In genomic region chr15:30306437-30306836, GRCm38 (mm10) we compare ENCODE assay signal across 20 mouse cellular contexts.
DNase-seq lines count a peak whose midpoint lies in the region; ATAC-seq lines count a peak whose summit lies in the region.
"Had no signal": no experiment of that assay in that cellular context is flagged by ENCODE, and none has a peak within 500 bp of the region (broad histone marks: within the 10 kb centered on the region; RNA-seq: fewer than 3 reads in every experiment).

No protein-coding gene starts in this region.

- no peaks in the 10 kb centered on the region for H3K4me1 ChIP-seq in embryonic facial prominence, embryonic 15.5 days
- no peaks in the 10 kb centered on the region for H3K4me1 ChIP-seq in embryonic facial prominence, embryonic 10.5 days
- no peaks in the 10 kb centered on the region for H3K4me1 ChIP-seq in hindbrain, embryonic 14.5 days (replicated peaks; ENCODE audit: control insufficient read depth, insufficient read depth, low read length)
- H3K4me1 ChIP-seq in hindbrain, embryonic 13.5 days (replicated peaks) = no peaks in the 10 kb centered on the region
- H3K4me1 ChIP-seq in midbrain, embryonic 16.5 days (ENCODE audit: control insufficient read depth, insufficient read depth, low read length) = no peaks in the 10 kb centered on the region
- no peaks in the 10 kb centered on the region for H3K4me1 ChIP-seq in midbrain, embryonic 10.5 days
- H3K4me1 ChIP-seq: liver, embryonic 12.5 days; lung, embryonic 15.5 days had no signal

- no peak overlapping the region for H3K27ac ChIP-seq in embryonic facial prominence, embryonic 15.5 days (replicated peaks)
- no peak overlapping the region for H3K27ac ChIP-seq in embryonic facial prominence, embryonic 10.5 days (replicated peaks)
- H3K27ac ChIP-seq in hindbrain, embryonic 14.5 days = no peak overlapping the region
- no peak overlapping the region for H3K27ac ChIP-seq in hindbrain, embryonic 13.5 days
- H3K27ac ChIP-seq in midbrain, embryonic 16.5 days (ENCODE audit: low read length) = no peak overlapping the region
- H3K27ac ChIP-seq in midbrain, embryonic 10.5 days (replicated peaks) = no peak overlapping the region
- H3K27ac ChIP-seq: liver, embryonic 12.5 days; lung, embryonic 15.5 days had no signal

- no peak overlapping the region for H3K4me3 ChIP-seq in embryonic facial prominence, embryonic 15.5 days (replicated peaks)
- no peak overlapping the region for H3K4me3 ChIP-seq in embryonic facial prominence, embryonic 10.5 days
- H3K4me3 ChIP-seq in hindbrain, embryonic 14.5 days (replicated peaks; ENCODE audit: low read length) = no peak overlapping the region
- H3K4me3 ChIP-seq in hindbrain, embryonic 13.5 days = no peak overlapping the region
- no peak overlapping the region for H3K4me3 ChIP-seq in midbrain, embryonic 16.5 days (ENCODE audit: low read depth, low read length)
- no peak overlapping the region for H3K4me3 ChIP-seq in midbrain, embryonic 10.5 days
- H3K4me3 ChIP-seq: erythroblast, embryonic 14.5 days; liver, embryonic 12.5 days; lung, embryonic 15.5 days had no signal

- no peak for DNase-seq in embryonic facial prominence, embryonic 10.5 days (ENCODE audit: low spot score)
- no peak for DNase-seq in hindbrain, embryonic 14.5 days (ENCODE audit: low spot score)
- DNase-seq in midbrain, embryonic 10.5 days (ENCODE audit: low spot score) = no peak
- peak; percentile 17 to 30 for DNase-seq in left cerebral cortex, postnatal 36 days (ENCODE audit: low spot score in 2 of 2)
- DNase-seq in ovary, postnatal 14 days (ENCODE audit: low spot score) = no peak
- DNase-seq: adrenal gland, adult 2 months; cerebellum, adult 11 months; cerebellum, postnatal 36 days; gastrocnemius, postnatal 10 days; kidney, adult 18-20 months; kidney, postnatal 10 days; midbrain, embryonic 14.5 days; thymus, adult 18-20 months had no signal

- H3K9ac ChIP-seq in embryonic facial prominence, embryonic 15.5 days = no peak overlapping the region
- no peak overlapping the region for H3K9ac ChIP-seq in hindbrain, embryonic 14.5 days
- no peak overlapping the region for H3K9ac ChIP-seq in hindbrain, embryonic 13.5 days
- no peak overlapping the region for H3K9ac ChIP-seq in midbrain, embryonic 16.5 days (ENCODE audit: low read depth, low read length)
- H3K9ac ChIP-seq: liver, embryonic 12.5 days; lung, embryonic 15.5 days had no signal

- intact Hi-C loops in left cerebral cortex, postnatal 36 days (cut with DNase I) = no loop called here

- H3K27me3 ChIP-seq in embryonic facial prominence, embryonic 15.5 days = no peaks in the 10 kb centered on the region
- H3K27me3 ChIP-seq in embryonic facial prominence, embryonic 10.5 days (replicated peaks; ENCODE audit: low read depth, poor library complexity, severe bottlenecking) = no peaks in the 10 kb centered on the region
- no peaks in the 10 kb centered on the region for H3K27me3 ChIP-seq in hindbrain, embryonic 14.5 days (ENCODE audit: control insufficient read depth, insufficient read depth, low read length)
- no peaks in the 10 kb centered on the region for H3K27me3 ChIP-seq in hindbrain, embryonic 13.5 days
- H3K27me3 ChIP-seq in midbrain, embryonic 16.5 days (ENCODE audit: control insufficient read depth, insufficient read depth, low read depth, low read length) = no peaks in the 10 kb centered on the region
- H3K27me3 ChIP-seq in midbrain, embryonic 10.5 days (ENCODE audit: low read depth, poor library complexity, severe bottlenecking) = no peaks in the 10 kb centered on the region
- H3K27me3 ChIP-seq: CH12.LX; liver, embryonic 12.5 days; lung, embryonic 15.5 days had no signal

- WGBS in embryonic facial prominence, embryonic 15.5 days = 91% methylated on average over 7 of the region's 7 CpGs
- WGBS in embryonic facial prominence, embryonic 10.5 days = 92% methylated on average over 7 of the region's 7 CpGs
- 87% methylated on average over 7 of the region's 7 CpGs for WGBS in hindbrain, embryonic 14.5 days
- WGBS in hindbrain, embryonic 13.5 days = 90% methylated on average over 7 of the region's 7 CpGs
- WGBS in midbrain, embryonic 16.5 days = 86% methylated on average over 7 of the region's 7 CpGs
- WGBS in midbrain, embryonic 10.5 days = 93% methylated on average over 7 of the region's 7 CpGs

- H3K9me3 ChIP-seq in embryonic facial prominence, embryonic 15.5 days (replicated peaks) = no peaks in the 10 kb centered on the region
- 0 out of 2 replicates have a peak, but pooled peaks cover 2% of the 10 kb centered on the region for H3K9me3 ChIP-seq in embryonic facial prominence, embryonic 10.5 days
- H3K9me3 ChIP-seq in hindbrain, embryonic 14.5 days (ENCODE audit: control insufficient read depth, low read length) = peaks cover 7% of the 10 kb centered on the region; the same call in 1 of the 2 replicates
- no peaks in the 10 kb centered on the region for H3K9me3 ChIP-seq in hindbrain, embryonic 13.5 days
- no peaks in the 10 kb centered on the region for H3K9me3 ChIP-seq in midbrain, embryonic 16.5 days (replicated peaks; ENCODE audit: control insufficient read depth, low read length, poor library complexity, severe bottlenecking)
- H3K9me3 ChIP-seq in midbrain, embryonic 10.5 days (replicated peaks) = peaks cover 8% of the 10 kb centered on the region; the same call in 1 of the 2 replicates
- H3K9me3 ChIP-seq: lung, embryonic 15.5 days had no signal

- no peak overlapping the region for H3K4me2 ChIP-seq in embryonic facial prominence, embryonic 15.5 days (replicated peaks)
- H3K4me2 ChIP-seq in hindbrain, embryonic 14.5 days (replicated peaks) = no peak overlapping the region
- no peak overlapping the region for H3K4me2 ChIP-seq in hindbrain, embryonic 13.5 days
- no peak overlapping the region for H3K4me2 ChIP-seq in midbrain, embryonic 16.5 days (ENCODE audit: low read length)
- H3K4me2 ChIP-seq: liver, embryonic 12.5 days; lung, embryonic 15.5 days had no signal

- ATAC-seq in embryonic facial prominence, embryonic 15.5 days (ENCODE audit: insufficient number of reproducible peaks, low FRiP score, low TSS enrichment, low read depth) = peak; percentile 57
- ATAC-seq in hindbrain, embryonic 14.5 days (ENCODE audit: low FRiP score) = peak; percentile 59; the same call in 1 of the 2 replicates
- ATAC-seq in hindbrain, embryonic 13.5 days (ENCODE audit: low FRiP score) = no peak
- 0 out of 2 replicates have a peak, but pooled peaks have one; percentile 26 for ATAC-seq in midbrain, embryonic 16.5 days
- ATAC-seq: liver, embryonic 12.5 days had no signal

- no peaks in the 10 kb centered on the region for H3K36me3 ChIP-seq in embryonic facial prominence, embryonic 15.5 days
- H3K36me3 ChIP-seq in embryonic facial prominence, embryonic 10.5 days (replicated peaks) = no peaks in the 10 kb centered on the region
- no peaks in the 10 kb centered on the region for H3K36me3 ChIP-seq in hindbrain, embryonic 14.5 days (replicated peaks; ENCODE audit: control insufficient read depth, insufficient read depth)
- no peaks in the 10 kb centered on the region for H3K36me3 ChIP-seq in hindbrain, embryonic 13.5 days
- H3K36me3 ChIP-seq in midbrain, embryonic 16.5 days (ENCODE audit: control insufficient read depth, insufficient read depth, low read length) = no peaks in the 10 kb centered on the region
- no peaks in the 10 kb centered on the region for H3K36me3 ChIP-seq in midbrain, embryonic 10.5 days
- H3K36me3 ChIP-seq: liver, embryonic 12.5 days; lung, embryonic 15.5 days had no signal

Comparison
In these comparisons a context has a peak if more than half of its experiments do, and no peak if none do; other contexts are left out.
1. DNase-seq: peak in left cerebral cortex, postnatal 36 days (2 of 2); none in embryonic facial prominence, embryonic 10.5 days (single experiment), hindbrain, embryonic 14.5 days (single experiment), midbrain, embryonic 10.5 days (single experiment) and ovary, postnatal 14 days (single experiment).